Mouse (Mus musculus) cerebellum, adult 9-11 months (tissue): ENCODE results near the gene Gpat3.

Source experiments
- DNase-seq: peaks from one replicate; pipeline ENCODE4 v3.0.0; 2022

The Gpat3 gene

DNA sequence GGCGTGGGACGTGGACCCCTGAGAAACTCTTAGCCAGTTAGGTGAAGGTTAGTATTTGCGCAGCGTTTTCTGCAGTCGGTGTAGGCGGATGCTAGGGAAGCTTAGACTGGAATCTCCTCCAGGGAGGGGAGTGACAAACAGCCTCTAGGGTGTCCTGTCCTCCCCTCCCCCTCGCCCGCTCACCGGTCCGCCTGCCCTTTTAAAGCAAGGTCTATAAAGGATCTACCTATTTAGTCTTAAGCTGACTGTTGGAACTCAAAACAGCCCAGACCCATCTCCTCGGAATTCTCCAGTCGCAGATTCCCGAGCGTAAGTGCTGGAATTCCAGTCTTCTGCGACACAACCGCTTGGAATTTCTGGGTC, at the start of gene Gpat3:
Gene Gpat3, plus strand, starts transcription at position 229 of the 363 bp plus-strand sequence.
- DNase-seq = peak; percentile 51

GRCm38 (mm10) chr5:100798165-100798860, 47.2 kb upstream of the Gpat3 start, which contains the start of the genes Helq and Mrps18c:
Helq (minus strand) TSS chr5:100798598.
Mrps18c (plus strand) TSS chr5:100798627.
- DNase-seq = peak; percentile 94

DNA sequence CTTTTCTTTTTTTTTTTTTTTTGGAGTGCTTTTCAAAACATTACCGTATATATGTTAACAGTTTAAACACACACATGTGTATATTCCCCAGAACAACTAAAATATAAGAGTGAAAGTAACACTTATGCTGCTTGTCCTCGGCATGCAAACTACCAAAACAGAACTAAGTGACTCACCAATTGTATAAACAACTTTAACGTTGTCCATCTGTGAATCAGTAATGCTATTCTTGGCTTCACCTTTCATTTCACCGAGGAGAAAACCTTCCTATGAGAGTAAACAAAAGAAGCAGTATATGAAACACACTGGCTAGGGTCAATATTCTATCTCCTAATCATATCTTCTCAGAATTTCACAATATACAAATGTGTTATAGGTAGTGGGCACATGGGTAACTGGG, 27.2 kb upstream of the Gpat3 start:
- no peak for DNase-seq

- DNase-seq = no peak
Observed at GRCm38 (mm10) chr5:100819568-100820480, 25.7 kb upstream of the Gpat3 start.

GRCm38 (mm10) chr5:100820483-100821184, 24.9 kb upstream of the Gpat3 start, which contains the start of gene Abraxas1:
Abraxas1 (minus strand) TSS chr5:100820965.
- DNase-seq = peak; percentile 87

DNA sequence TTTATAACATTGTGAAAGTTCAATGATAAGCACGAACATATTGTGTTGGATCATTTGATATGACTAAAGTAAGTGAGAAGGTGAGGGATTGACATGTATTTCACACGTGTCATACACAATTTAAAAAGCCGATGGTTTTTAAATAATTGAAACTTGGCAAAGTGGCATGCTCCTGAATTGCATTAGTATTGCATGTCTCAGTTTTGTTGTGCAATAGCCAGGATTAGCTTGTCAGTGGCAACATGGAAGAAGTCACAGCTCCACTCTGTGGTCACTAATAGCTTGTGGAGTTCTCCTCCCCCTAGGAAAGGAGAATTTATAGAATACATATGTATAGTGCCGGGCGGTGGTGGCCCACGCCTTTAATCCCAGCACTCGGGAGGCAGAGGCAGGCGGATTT, 24.1 kb upstream of the Gpat3 start:
- no peak for DNase-seq

- no peak for DNase-seq
Observed at GRCm38 (mm10) chr5:100822826-100823225, 22.7 kb upstream of the Gpat3 start.

GRCm38 (mm10) chr5:100825975-100826374, 19.5 kb upstream of the Gpat3 start:
- DNase-seq = no peak

DNA sequence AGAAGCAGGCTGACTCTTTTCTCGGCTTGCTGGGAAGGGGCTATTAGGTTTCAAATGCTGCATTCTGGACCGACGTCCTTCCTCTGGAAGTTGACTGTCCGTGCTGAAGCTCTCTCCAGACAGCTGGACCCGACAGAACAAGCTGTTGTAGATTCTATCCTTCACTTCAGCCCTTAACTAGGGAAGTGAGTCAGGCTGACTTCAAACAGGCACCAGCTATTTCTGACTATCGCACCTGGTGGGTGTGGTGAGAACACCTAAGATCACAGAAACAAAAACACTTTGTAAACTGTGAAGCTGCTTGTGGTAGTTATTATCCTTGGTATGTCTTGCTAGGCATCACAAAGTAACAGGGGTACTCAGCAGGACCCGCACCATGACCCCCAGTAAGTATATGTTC, 19.0 kb upstream of the Gpat3 start:
- no peak for DNase-seq

DNA sequence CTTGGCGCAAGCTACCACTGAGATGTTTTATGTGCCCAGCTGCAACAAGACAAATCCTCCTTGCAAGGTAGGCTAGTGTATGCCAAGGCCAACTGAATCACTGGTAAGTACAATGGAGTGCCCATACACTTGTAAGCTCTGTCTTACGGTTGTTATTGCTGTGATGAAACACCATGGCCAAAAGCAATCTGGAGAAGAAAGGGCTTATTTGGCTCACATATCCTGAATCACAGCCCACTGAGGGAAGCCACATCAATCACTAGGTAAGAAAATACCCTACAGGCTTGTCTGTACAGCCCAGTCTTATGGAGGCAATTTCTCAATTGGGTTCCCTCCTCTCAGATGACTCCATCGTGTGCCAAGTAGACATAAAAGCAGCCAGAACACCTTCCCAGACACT, 16.8 kb upstream of the Gpat3 start:
- no peak for DNase-seq

DNA sequence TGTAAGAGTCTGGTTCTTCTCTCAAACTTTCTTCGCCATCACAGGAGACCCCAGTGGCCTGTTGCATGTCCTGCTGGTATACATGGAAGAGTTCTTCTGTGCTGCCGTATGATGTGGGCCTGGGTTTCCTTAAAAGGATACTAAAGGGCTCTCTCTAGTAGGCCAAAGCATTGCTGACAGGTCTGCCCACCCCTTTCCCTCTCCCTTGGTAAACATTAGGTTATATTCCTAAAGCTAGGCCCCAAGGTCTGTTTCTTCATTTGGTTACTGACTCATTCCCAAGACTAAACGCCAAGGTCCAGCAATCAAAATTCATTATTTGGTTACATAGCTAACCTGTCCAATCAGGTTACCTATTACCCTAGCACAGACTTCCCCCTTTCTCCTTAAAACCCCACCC, 12.8 kb upstream of the Gpat3 start:
- DNase-seq = no peak

DNA sequence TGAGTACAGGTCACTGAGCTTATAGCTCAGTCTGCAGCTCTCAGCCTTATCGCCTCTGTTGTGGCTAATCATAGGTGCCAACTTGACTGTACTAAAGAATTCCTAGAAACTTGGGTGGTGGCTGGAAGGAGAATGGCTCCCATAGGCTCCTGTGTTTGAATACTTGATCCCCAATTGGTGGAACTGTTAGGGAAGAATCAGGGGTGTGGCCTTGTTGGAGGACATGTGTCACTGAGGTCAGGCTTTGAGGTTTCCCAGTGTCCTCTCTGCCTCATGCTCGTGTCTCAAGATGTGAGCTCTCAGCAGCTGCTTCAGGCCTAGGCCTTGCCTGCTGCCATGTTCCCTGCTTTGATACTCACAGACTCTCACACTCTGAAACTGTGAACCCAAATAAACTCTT, 11.7 kb upstream of the Gpat3 start:
- no peak for DNase-seq

GRCm38 (mm10) chr5:100835862-100836538, 9.5 kb upstream of the Gpat3 start:
- no peak for DNase-seq

GRCm38 (mm10) chr5:100837907-100838306, 7.6 kb upstream of the Gpat3 start:
- no peak for DNase-seq

GRCm38 (mm10) chr5:100844485-100844884, 1.0 kb upstream of the Gpat3 start:
- DNase-seq = no peak

DNA sequence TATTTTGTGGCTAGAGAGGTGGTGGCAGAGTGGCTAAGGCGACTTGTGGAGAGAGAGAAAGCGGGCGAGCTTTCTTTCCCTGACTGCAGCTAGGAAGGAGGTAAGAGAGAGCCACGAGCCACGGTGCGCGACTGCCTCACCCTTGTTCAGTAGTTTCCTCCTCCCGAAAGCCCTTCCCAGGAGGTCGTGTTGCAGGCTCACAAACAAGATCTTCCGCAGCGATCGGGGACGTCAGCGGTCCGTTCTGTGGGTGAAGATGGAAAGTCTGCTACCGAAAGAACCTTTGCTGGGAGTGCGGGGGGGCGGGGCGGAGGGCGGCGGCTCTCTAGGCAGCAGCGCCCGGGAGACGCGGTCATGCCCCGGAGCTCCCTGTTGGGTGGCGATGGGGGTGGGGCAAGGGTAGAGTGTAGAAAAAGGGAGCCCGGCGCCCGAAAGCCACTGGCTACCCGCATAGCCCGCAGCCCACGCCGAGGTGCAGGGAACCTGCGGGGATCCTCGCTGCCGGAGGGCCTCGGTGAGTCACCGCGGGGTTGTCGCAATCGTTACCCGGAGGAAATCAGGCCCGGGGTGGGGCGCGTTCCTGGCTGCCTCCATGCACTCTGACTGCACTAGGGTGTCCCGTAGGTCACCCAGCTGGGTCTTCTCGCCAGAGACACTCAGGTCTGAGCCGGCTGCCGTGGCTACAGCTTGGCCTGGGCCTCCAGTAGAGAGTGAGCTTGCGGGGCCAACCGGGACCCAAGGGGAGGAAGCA, 510 bp downstream of the Gpat3 start:
- DNase-seq = peak; percentile 62

DNA sequence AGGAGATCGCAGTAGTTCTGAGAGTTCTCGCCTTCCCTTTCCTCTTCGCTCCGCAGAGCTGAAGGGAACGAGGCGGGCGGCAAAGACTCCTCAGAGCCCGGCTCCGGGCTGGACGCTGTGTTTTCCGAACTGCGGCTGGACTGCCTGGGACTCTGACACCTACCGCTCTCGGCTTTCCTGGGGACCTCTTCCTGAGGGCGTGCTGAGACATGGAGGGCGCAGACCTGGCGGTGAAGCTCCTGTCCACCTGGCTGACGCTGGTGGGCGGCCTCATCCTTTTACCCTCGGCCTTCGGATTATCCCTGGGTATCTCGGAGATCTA, 1.0 kb downstream of the Gpat3 start:
- DNase-seq = no peak

DNA sequence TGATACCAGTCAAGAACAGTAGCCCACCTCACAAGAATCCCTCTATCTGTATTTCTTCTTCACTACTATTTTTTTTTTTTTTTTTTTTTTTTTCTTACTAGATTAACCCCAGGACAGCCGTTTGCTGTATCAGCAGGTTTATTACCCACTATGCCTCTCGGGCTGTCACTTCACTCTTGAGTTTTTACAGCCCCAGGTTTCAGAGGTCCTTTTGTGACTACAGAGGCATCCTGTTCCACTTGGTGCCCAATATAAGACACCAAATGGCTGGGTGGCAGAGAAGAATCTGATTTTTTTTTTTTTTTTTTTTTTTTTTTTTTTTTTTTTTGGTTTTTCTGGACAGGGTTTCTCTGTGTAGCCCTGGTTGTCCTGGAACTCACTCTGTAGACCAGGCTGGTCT, 1.6 kb downstream of the Gpat3 start:
- no peak for DNase-seq

DNA sequence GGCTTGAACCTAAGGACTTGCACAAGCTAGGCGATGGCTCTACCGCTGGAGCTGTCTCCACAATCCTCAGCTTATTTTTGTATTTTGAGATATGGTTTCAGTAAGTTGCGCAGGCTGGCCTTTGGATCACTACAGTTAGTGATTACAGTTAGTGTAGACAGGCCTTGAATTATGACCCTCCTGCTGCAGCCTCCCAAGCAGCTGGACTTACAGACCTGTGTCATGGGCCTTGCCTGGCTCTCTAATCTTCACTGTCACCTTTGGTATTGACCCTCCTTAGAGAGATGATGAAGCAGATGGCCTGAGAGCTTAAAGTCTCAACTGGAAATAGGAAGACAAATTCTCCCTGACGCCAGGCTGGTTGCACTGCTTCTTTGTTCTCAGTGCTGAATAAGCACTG, 8.4 kb downstream of the Gpat3 start:
- DNase-seq = no peak

- no peak for DNase-seq
Observed at GRCm38 (mm10) chr5:100856552-100856951, 11.0 kb downstream of the Gpat3 start.

DNA sequence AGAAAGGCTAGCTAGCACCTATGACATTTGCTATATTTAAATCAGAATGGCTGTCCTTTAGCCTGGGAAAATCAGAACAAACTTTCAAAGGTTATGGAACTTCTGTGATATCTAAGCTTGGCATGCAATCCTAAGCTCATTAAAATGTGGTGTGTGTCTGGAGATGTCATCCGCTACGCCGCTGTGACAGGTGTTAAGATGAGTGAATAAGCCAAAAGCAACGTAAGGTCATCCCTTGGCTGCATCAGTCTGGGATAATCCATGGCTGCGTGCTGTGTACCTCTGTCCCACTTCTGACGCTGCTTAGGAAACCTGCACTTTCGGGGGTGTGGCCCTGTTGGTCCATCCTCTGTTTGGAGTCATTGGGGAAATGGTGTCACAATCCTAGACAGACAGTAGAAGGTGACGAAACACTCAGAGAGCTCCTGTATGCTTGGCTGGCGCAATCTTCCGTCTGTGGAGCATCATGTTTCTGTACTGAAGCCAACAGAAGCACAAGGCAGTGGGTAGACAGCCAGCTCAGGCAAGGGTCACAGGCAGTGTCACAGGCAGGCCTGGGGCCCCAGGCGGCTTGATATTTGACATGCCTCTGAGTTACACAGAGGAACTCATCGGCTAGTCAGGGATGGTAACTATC, 15.0 kb downstream of the Gpat3 start:
- no peak for DNase-seq

DNA sequence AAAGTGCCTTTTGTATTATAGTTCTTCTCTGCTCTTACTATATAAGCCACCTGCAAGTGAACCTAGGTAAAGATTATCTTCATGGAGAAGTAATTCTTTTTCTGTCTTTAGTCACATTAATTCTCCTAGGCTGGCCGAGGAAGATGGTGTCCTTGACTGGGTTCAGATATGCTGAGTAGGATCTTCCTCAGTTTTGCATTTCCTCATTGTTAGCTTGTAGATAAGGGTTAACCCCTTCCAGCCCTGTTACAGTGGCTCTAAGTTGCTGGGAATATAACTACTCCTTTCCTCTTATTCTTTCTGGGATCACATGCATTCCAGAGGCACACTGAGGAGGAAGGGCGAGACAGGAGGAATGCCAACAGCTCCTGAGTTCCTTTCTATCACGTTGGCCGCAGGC, 15.6 kb downstream of the Gpat3 start:
- DNase-seq = no peak
